Mouse (Mus musculus): ENCODE measurements around the gene Gpr84. TPM values are rescaled to one million over a fixed set of nuclear protein-coding genes. Genes with fewer than 3 reads are reported as not detected.
A peak's percentile ranks its signal among the peaks of the same experiment; 100 is the strongest.

Gpr84 gene
- total and polyA plus RNA-seq, 2 experiments from 2014 or later: 0.27 to 0.37 TPM

GRCm38 (mm10) chr15:103343556-103343955 is 33.1 kb upstream of the Gpr84 start:
- DNase-seq (ENCODE audit: low spot score): no peak
- no peak overlapping the region for H3K4me3 ChIP-seq (ENCODE audit: low read depth, low read length)
- no peak overlapping the region for H3K4me2 ChIP-seq (ENCODE audit: low read depth, low read length, poor library complexity, severe bottlenecking)
- no peaks in the 10 kb centered on the region for H3K27me3 ChIP-seq (ENCODE audit: insufficient read depth, low read length)
- no peak overlapping the region for H3K9ac ChIP-seq (replicated peaks; ENCODE audit: low read length, poor library complexity, severe bottlenecking)
- H3K27ac ChIP-seq (ENCODE audit: low read depth, low read length): no peak overlapping the region
- peaks cover 4% of the 10 kb centered on the region for H3K4me1 ChIP-seq (ENCODE audit: insufficient read depth, low read length)
- no peak for ATAC-seq (ENCODE audit: low FRiP score)
- H3K9me3 ChIP-seq (ENCODE audit: low read length): no peaks in the 10 kb centered on the region
- peak; percentile 37 for TF ChIP-seq CTCF (IDR thresholded peaks at IDR 0.05)
- no peaks in the 10 kb centered on the region for H3K36me3 ChIP-seq (ENCODE audit: insufficient read depth, low read length)

GRCm38 (mm10) chr15:103343008-103343407 is 32.6 kb upstream of the Gpr84 start:
- Histone ChIP-seq H3K4me2 (ENCODE audit: low read depth, low read length, poor library complexity, severe bottlenecking) (no peak overlapping the region), H3K4me3 (ENCODE audit: low read depth, low read length) (no peak overlapping the region), H3K27me3 (ENCODE audit: insufficient read depth, low read length) (no peaks in the 10 kb centered on the region), H3K9ac (replicated peaks; ENCODE audit: low read length, poor library complexity, severe bottlenecking) (no peak overlapping the region), H3K36me3 (ENCODE audit: insufficient read depth, low read length) (no peaks in the 10 kb centered on the region), H3K27ac (ENCODE audit: low read depth, low read length) (no peak overlapping the region), H3K9me3 (ENCODE audit: low read length) (no peaks in the 10 kb centered on the region), H3K4me1 (ENCODE audit: insufficient read depth, low read length) (peaks cover 6% of the 10 kb centered on the region)
- ATAC-seq (ENCODE audit: low FRiP score) (no peak), DNase-seq (ENCODE audit: low spot score) (no peak)
- whole genome bisulfite sequencing: 75% methylated on average over 3 of the region's 3 CpGs
- no peak for TF ChIP-seq CTCF (IDR thresholded peaks at IDR 0.05)

- no peaks in the 10 kb centered on the region for H3K9me3 ChIP-seq (ENCODE audit: low read length)
- TF ChIP-seq CTCF (IDR thresholded peaks at IDR 0.05): peak; percentile 90
- no peak overlapping the region for H3K4me2 ChIP-seq (ENCODE audit: low read depth, low read length, poor library complexity, severe bottlenecking)
- H3K27ac ChIP-seq (ENCODE audit: low read depth, low read length): no peak overlapping the region
- H3K4me1 ChIP-seq (ENCODE audit: insufficient read depth, low read length): peaks cover 6% of the 10 kb centered on the region
- no peak overlapping the region for H3K9ac ChIP-seq (replicated peaks; ENCODE audit: low read length, poor library complexity, severe bottlenecking)
- no peaks in the 10 kb centered on the region for H3K36me3 ChIP-seq (ENCODE audit: insufficient read depth, low read length)
- no peaks in the 10 kb centered on the region for H3K27me3 ChIP-seq (ENCODE audit: insufficient read depth, low read length)
- WGBS: 13% methylated on average over 4 of the region's 4 CpGs
- DNase-seq (ENCODE audit: low spot score): peak; percentile 92
- no peak overlapping the region for H3K4me3 ChIP-seq (ENCODE audit: low read depth, low read length)
- no peak for ATAC-seq (ENCODE audit: low FRiP score)
Observed at GRCm38 (mm10) chr15:103342415-103342814, 32.0 kb upstream of the Gpr84 start.

- Histone ChIP-seq H3K27me3 (ENCODE audit: insufficient read depth, low read length) (no peaks in the 10 kb centered on the region), H3K9me3 (ENCODE audit: low read length) (no peaks in the 10 kb centered on the region), H3K9ac (replicated peaks; ENCODE audit: low read length, poor library complexity, severe bottlenecking) (no peak overlapping the region; the same call in 1 of the 2 replicates), H3K27ac (ENCODE audit: low read depth, low read length) (no peak overlapping the region), H3K36me3 (ENCODE audit: insufficient read depth, low read length) (no peaks in the 10 kb centered on the region), H3K4me3 (ENCODE audit: low read depth, low read length) (0 out of 2 replicates have a peak overlapping the region, but pooled peaks have one; percentile 67), H3K4me2 (ENCODE audit: low read depth, low read length, poor library complexity, severe bottlenecking) (peak overlapping the region; percentile 88), H3K4me1 (ENCODE audit: insufficient read depth, low read length) (peaks cover 6% of the 10 kb centered on the region)
- no peak for ATAC-seq (ENCODE audit: low FRiP score)
- DNase-seq (ENCODE audit: low spot score): no peak
- no peak for TF ChIP-seq CTCF (IDR thresholded peaks at IDR 0.05)
- 59% methylated on average over 8 of the region's 8 CpGs for WGBS
Observed at GRCm38 (mm10) chr15:103341547-103341946, 31.1 kb upstream of the Gpr84 start.

GRCm38 (mm10) chr15:103340786-103341185 is 30.4 kb upstream of the Gpr84 start:
- peak overlapping the region; percentile 87 for H3K9ac ChIP-seq (replicated peaks; ENCODE audit: low read length, poor library complexity, severe bottlenecking)

GRCm38 (mm10) chr15:103339961-103340337 is 29.5 kb upstream of the Gpr84 start, which contains the start of gene Zfp385a:
Zfp385a (minus strand) TSS chr15:103340093.
- Histone ChIP-seq H3K9ac (replicated peaks; ENCODE audit: low read length, poor library complexity, severe bottlenecking) (peak within 1 kb of the TSS; percentile 87), H3K9me3 (ENCODE audit: low read length) (no peaks in the 10 kb centered on the region), H3K4me2 (ENCODE audit: low read depth, low read length, poor library complexity, severe bottlenecking) (peak within 1 kb of the TSS; percentile 88), H3K4me3 (ENCODE audit: low read depth, low read length) (peak within 1 kb of the TSS; percentile 67), H3K36me3 (ENCODE audit: insufficient read depth, low read length) (no peaks in the 10 kb centered on the region), H3K4me1 (ENCODE audit: insufficient read depth, low read length) (peaks cover 8% of the 10 kb centered on the region), H3K27me3 (ENCODE audit: insufficient read depth, low read length) (no peaks in the 10 kb centered on the region), H3K27ac (ENCODE audit: low read depth, low read length) (peak within 1 kb of the TSS; percentile 65)
- whole genome bisulfite sequencing: under 1% methylated on average over 22 of the region's 26 CpGs
- ATAC-seq (ENCODE audit: low FRiP score) (peak; percentile 55), DNase-seq (ENCODE audit: low spot score) (peak; percentile 67)
- peak; percentile 55 for TF ChIP-seq CTCF (IDR thresholded peaks at IDR 0.05)

More at GRCm38 (mm10) chr15:103340786-103341185, 30.4 kb upstream of the Gpr84 start:
- ATAC-seq (ENCODE audit: low FRiP score): peak; percentile 38; the same call in 1 of the 2 replicates
- DNase-seq (ENCODE audit: low spot score): no peak
- Histone ChIP-seq H3K4me1 (ENCODE audit: insufficient read depth, low read length) (peaks cover 6% of the 10 kb centered on the region), H3K36me3 (ENCODE audit: insufficient read depth, low read length) (no peaks in the 10 kb centered on the region), H3K4me2 (ENCODE audit: low read depth, low read length, poor library complexity, severe bottlenecking) (peak overlapping the region; percentile 88), H3K9me3 (ENCODE audit: low read length) (no peaks in the 10 kb centered on the region), H3K27me3 (ENCODE audit: insufficient read depth, low read length) (no peaks in the 10 kb centered on the region), H3K4me3 (ENCODE audit: low read depth, low read length) (peak overlapping the region; percentile 67), H3K27ac (ENCODE audit: low read depth, low read length) (peak overlapping the region; percentile 65)
- 19% methylated on average over 4 of the region's 4 CpGs for WGBS
- TF ChIP-seq CTCF (IDR thresholded peaks at IDR 0.05): peak; percentile 71

Data from midbrain, postnatal 0 days (tissue).